Mouse (Mus musculus) small intestine, adult 2 months (tissue): ENCODE measurements around the gene Tbata.

ENCODE experiments used
- CTCF ChIP-seq: fragments of 200-500 bp; IDR thresholded peaks from 2 replicates; pipeline ENCODE4 v1.5.1; 2012; ENCODE audit warnings: low read depth, mild to moderate bottlenecking, control low read depth, inconsistent platforms, low read length, moderate library complexity, mixed read lengths; ENCODE audit not compliant: insufficient replicate concordance, insufficient read length; ENCODE audit errors: extremely low read depth
- POLR2A ChIP-seq: fragments of 200-500 bp; IDR thresholded peaks from 2 replicates; pipeline ENCODE4 v1.6.1; 2012; ENCODE audit warnings: low read depth, mild to moderate bottlenecking, control low read depth, inconsistent platforms, low read length, moderate library complexity

GRCm38 (mm10) chr10:61232858-61233567 lies 61.3 kb downstream of the Tbata start:
- TF ChIP-seq CTCF: no peak
- TF ChIP-seq POLR2A: no peak
